Mouse (Mus musculus): ENCODE results near the gene Sprn. TPM values are rescaled to one million over a fixed set of nuclear protein-coding genes. Genes with fewer than 3 reads are reported as not detected.
"Not testable (repeated sequence)": the region's sequence is repeated elsewhere in the genome, so short reads cannot be mapped to it uniquely, and the experiment has no call there.

Gene Sprn
- total RNA-seq, 2 experiments from 2014 or later: 213 to 214 TPM

- intact Hi-C loops (cut with DNase I): no loop called here
- no peak for DNase-seq (ENCODE audit: low spot score in 2 of 2)
Observed at GRCm38 (mm10) chr7:140160363-140160762, 5.7 kb upstream of the Sprn start.

- intact Hi-C loops (cut with DNase I): loop anchor here (5.0 kb wide), 1 partner anchor 673 kb away; no protein-coding TSS in a partner anchor
- DNase-seq (ENCODE audit: low spot score in 2 of 2): no peak
Observed at GRCm38 (mm10) chr7:140153829-140154217, 854 bp downstream of the Sprn start.

DNA sequence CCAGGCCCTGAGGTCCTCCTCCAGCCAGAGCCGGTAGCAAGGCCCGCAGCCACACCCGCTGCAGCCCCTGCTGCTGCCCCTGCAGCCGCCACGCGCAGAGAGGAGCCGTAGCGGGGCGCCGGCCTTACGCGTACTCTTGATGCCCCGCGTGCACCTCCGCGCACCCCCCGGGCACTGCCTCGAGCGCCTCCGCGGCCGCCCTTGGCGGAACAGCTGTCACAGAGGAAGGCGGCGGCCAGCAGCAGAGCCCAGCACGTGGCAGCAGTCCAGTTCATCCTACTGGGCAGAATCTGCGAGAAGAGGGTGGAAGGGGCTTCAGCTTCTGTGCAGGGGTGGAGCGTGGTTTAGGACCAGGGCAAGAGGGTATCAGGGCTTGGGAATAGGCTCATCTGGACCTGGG lies 1.3 kb downstream of the Sprn start:
- peak; percentile 57 to 61 for DNase-seq (ENCODE audit: low spot score in 2 of 2)
- intact Hi-C loops (cut with DNase I): loop anchor here (5.0 kb wide), 1 partner anchor 674 kb away; no protein-coding TSS in a partner anchor

- no peak for DNase-seq (ENCODE audit: low spot score in 2 of 2)
- intact Hi-C loops (cut with DNase I): loop anchor here (10.0 kb wide), 1 partner anchor 170 kb away; the partner anchor contains the start of gene 6430531B16Rik
Observed at GRCm38 (mm10) chr7:140144550-140144949, 10.1 kb downstream of the Sprn start.

- intact Hi-C loops (cut with DNase I): loop anchor here (10.0 kb wide), 1 partner anchor 167 kb away; the partner anchor contains the start of gene 6430531B16Rik
Observed at GRCm38 (mm10) chr7:140141350-140141749, 13.3 kb downstream of the Sprn start.

DNA sequence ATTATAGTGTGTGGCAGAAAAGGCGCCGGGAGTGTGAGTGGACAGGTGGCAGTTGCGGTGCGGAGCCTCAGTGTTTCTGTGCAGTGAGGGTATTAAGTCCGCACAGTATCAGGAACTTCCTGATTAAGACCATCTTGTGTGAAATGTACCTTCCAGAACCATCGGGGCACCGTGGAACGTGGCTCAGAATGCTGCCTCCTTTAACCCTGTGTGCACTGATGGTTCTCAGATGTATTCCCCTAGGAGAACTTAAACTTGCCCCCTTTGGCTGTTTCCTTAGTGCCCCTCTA lies 16.7 kb downstream of the Sprn start:
- no peak for DNase-seq (ENCODE audit: low spot score in 2 of 2)
- intact Hi-C loops (cut with DNase I): loop anchor here (5.0 kb wide), 1 partner anchor 56 kb away; the partner anchor contains the start of gene Caly

More at GRCm38 (mm10) chr7:140141350-140141749, 13.3 kb downstream of the Sprn start:
- peak; percentile 66 to 78 for DNase-seq (ENCODE audit: low spot score in 2 of 2)

GRCm38 (mm10) chr7:140137135-140138020 lies 17.3 kb downstream of the Sprn start, which contains the start of gene Mtg1:
Mtg1 (plus strand) TSS chr7:140137564.
- intact Hi-C loops (cut with DNase I): loop anchor here (5.0 kb wide), 1 partner anchor 55 kb away; the partner anchor contains the start of gene Caly
- peak; percentile 98 to 99 for DNase-seq (ENCODE audit: low spot score in 2 of 2)

DNA sequence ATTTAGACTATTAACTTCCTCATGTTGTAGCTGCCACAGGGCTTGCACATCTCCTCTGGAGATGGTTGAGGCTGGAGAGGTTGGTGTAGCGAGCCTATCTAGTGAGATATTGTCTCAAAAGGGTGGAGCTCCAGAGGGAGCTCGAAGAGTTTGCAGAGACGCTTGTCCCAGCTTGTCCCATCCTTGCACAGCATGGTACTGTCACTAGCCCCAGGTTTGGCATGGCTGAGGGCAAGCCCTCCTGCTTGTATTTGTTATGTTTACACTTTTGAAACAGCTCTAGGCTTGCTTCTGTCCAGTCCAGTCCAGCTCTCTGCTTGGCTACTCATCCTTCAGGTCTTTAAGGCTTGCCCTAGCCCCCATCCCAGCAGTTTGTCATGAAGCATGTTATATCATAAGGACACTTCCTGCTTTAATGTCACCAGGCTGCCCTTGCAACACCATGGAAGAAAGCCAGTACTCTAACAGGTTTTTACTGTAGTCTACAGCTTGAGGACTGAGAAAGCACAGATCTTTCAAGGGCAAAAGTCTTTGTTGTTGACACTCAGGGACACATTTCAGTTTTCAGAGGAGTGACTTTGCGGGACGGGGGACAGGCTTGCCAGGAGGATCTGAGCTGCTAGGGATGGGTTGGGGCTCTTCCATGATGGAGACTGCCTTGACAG lies 19.4 kb downstream of the Sprn start:
- intact Hi-C loops (cut with DNase I): loop anchor here (5.0 kb wide), 1 partner anchor 53 kb away; the partner anchor contains the start of gene Caly
- DNase-seq (ENCODE audit: low spot score in 2 of 2): no peak

- DNase-seq (ENCODE audit: low spot score in 2 of 2); intact Hi-C loops (cut with DNase I): not testable (repeated sequence)
Observed at GRCm38 (mm10) chr7:140134033-140134432, 20.6 kb downstream of the Sprn start.

DNA sequence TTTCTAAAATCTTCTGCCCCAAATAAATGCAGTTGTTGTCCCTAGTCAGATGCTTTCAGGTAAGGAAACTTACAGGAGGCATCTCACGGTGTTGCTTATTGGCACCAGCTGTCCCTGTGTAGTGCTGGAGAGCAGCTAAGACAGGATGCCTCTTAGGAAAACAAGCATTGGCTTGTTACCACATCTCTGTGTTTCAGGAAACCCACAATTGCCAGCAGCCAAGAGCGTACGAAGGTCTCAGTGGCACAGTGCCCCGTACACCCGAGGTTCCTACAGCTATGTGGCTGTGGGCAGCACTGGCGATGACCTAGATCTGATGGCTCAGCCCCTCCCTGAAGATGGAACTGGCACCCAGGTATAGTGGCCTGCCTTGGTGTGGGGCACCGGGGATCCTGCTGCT lies 22.5 kb downstream of the Sprn start:
- intact Hi-C loops (cut with DNase I); DNase-seq (ENCODE audit: low spot score in 2 of 2): not testable (repeated sequence)

- DNase-seq (ENCODE audit: low spot score in 2 of 2): no peak
- intact Hi-C loops (cut with DNase I): no loop called here
Observed at GRCm38 (mm10) chr7:140127911-140128310, 26.8 kb downstream of the Sprn start.

DNA sequence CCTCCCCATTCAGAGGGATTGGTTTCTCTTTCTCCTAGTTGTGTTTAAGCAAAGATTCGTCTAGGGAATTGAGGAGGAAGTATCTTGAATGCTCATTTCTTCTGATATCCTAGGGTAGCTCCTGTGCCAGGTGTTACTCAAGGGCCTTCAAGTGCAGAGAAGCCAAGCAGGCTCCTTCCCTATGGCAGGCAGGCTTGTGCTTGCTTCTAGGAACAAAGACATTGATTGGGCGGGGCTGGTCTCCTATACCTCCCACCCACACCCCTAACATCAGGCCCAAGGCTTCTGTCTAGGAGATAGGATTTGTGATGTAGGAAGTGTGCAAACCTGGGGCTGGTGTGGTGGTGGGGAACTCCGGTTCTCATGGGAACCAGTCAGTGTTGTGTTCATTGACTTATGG lies 27.7 kb downstream of the Sprn start:
- no peak for DNase-seq (ENCODE audit: low spot score in 2 of 2)
- intact Hi-C loops (cut with DNase I): no loop called here

GRCm38 (mm10) chr7:140126022-140126350 lies 28.7 kb downstream of the Sprn start:
- intact Hi-C loops (cut with DNase I): no loop called here
- no peak for DNase-seq (ENCODE audit: low spot score in 2 of 2)

- intact Hi-C loops (cut with DNase I): no loop called here
- peak; percentile 82 to 85 for DNase-seq (ENCODE audit: low spot score in 2 of 2)
Observed at GRCm38 (mm10) chr7:140125278-140126021, 29.2 kb downstream of the Sprn start.

GRCm38 (mm10) chr7:140124382-140124781 lies 30.3 kb downstream of the Sprn start:
- intact Hi-C loops (cut with DNase I): no loop called here
- DNase-seq (ENCODE audit: low spot score in 2 of 2): no peak

- intact Hi-C loops (cut with DNase I): no loop called here
- DNase-seq (ENCODE audit: low spot score in 2 of 2): no peak
Observed at GRCm38 (mm10) chr7:140122765-140123164, 31.9 kb downstream of the Sprn start.

- intact Hi-C loops (cut with DNase I): no loop called here
Observed at GRCm38 (mm10) chr7:140121338-140121910, 33.3 kb downstream of the Sprn start.

DNA sequence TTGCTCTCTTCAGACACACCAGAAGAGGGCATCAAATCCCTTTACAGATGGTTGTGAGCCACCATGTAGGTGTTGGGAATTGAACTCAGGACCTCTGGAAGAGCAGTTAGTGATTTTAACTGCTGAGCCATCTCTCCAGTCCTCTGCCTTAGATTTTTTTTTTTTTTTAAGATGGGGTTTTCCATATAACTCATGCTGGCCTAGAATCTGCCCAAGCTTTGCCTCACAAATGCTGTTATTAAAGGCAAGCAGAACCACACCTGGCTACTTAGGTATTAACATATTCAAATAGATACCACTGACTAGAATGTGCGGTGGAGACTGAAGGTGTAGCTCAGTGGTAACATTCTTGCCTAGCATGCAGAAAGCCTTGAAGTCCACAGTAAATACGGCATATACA lies 34.2 kb downstream of the Sprn start:
- no peak for DNase-seq (ENCODE audit: low spot score in 2 of 2)
- intact Hi-C loops (cut with DNase I): no loop called here

More at GRCm38 (mm10) chr7:140121338-140121910, 33.3 kb downstream of the Sprn start:
- no peak for DNase-seq (ENCODE audit: low spot score in 2 of 2)

Data from left cerebral cortex, postnatal 14 days (tissue).